Mouse (Mus musculus): ENCODE results near the gene Hsp90ab1. TPM values are rescaled to one million over a fixed set of nuclear protein-coding genes. Genes with fewer than 3 reads are reported as not detected.
A peak's percentile ranks its signal among the peaks of the same experiment; 100 is the strongest.

Gene Hsp90ab1
- polyA plus RNA-seq, 1 experiment = 3,708 TPM

DNA sequence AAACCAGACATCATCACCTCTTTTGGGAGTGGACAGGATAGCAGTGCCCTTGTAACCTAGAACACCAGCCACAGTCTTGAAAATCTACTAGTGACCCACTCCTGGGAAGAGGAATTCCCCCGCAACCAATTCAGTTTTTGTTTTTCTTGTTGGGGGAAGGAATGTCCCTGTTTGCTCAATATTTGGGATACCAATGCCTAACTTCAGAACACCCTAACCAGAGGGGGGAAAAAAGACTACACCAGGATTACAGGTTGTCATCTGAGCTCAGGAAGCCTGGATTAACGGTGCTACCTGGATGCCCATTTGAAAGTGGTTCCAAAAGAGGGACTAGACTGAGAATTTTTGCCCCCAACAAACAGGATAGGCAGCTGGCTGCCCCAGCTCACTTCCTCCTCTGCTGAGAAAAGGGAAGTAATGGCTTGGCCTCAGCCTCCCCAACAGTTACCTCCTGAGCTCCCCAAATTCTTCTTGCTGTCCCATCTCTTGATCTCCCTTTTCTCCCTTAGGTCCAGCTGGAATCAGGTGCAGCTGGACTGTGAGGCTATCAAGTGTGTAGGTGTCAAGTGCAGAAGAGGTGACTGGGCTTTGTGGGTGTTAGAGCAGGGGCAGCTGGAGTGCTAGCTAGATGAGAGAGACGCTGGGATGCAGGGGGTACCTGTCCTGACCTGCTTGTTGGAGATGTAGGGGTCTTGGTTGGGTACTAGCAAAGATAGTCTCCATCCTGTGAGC, 16.4 kb downstream of the Hsp90ab1 start:
- Histone ChIP-seq H3K36me3 (ENCODE audit: control insufficient read depth, insufficient read depth, low read length, poor library complexity, severe bottlenecking) (no peaks in the 10 kb centered on the region), H3K27me3 (ENCODE audit: control insufficient read depth, insufficient read depth, low read length, poor library complexity, severe bottlenecking) (no peaks in the 10 kb centered on the region), H3K27ac (ENCODE audit: insufficient read depth, low read length) (no peak overlapping the region), H3K9ac (ENCODE audit: low read depth, poor library complexity, severe bottlenecking) (no peak overlapping the region), H3K4me3 (ENCODE audit: low read depth, low read length) (peak overlapping the region; percentile 79; the same call in 1 of the 2 replicates), H3K4me1 (ENCODE audit: control insufficient read depth, insufficient read depth, low read length) (no peaks in the 10 kb centered on the region), H3K9me3 (replicated peaks; ENCODE audit: control insufficient read depth, insufficient read depth, low read length, poor library complexity, severe bottlenecking) (no peaks in the 10 kb centered on the region)
- TF ChIP-seq POLR2A (IDR thresholded peaks at IDR 0.05; ENCODE audit: insufficient read depth, low read length) (no peak), EP300 (IDR thresholded peaks at IDR 0.05; ENCODE audit: insufficient read depth, low read depth, low read length) (no peak), CTCF (IDR thresholded peaks at IDR 0.05; ENCODE audit: low read depth, low read length) (no peak)

GRCm38 (mm10) chr17:45556107-45556489, 17.0 kb downstream of the Hsp90ab1 start:
- Histone ChIP-seq H3K9me3 (replicated peaks; ENCODE audit: control insufficient read depth, insufficient read depth, low read length, poor library complexity, severe bottlenecking) (no peaks in the 10 kb centered on the region), H3K4me1 (ENCODE audit: control insufficient read depth, insufficient read depth, low read length) (no peaks in the 10 kb centered on the region), H3K4me3 (ENCODE audit: low read depth, low read length) (peak overlapping the region; percentile 79), H3K27ac (ENCODE audit: insufficient read depth, low read length) (no peak overlapping the region), H3K36me3 (ENCODE audit: control insufficient read depth, insufficient read depth, low read length, poor library complexity, severe bottlenecking) (no peaks in the 10 kb centered on the region), H3K9ac (ENCODE audit: low read depth, poor library complexity, severe bottlenecking) (peak overlapping the region; percentile 78), H3K27me3 (ENCODE audit: control insufficient read depth, insufficient read depth, low read length, poor library complexity, severe bottlenecking) (no peaks in the 10 kb centered on the region)
- TF ChIP-seq EP300 (IDR thresholded peaks at IDR 0.05; ENCODE audit: insufficient read depth, low read depth, low read length) (no peak), CTCF (IDR thresholded peaks at IDR 0.05; ENCODE audit: low read depth, low read length) (no peak), POLR2A (IDR thresholded peaks at IDR 0.05; ENCODE audit: insufficient read depth, low read length) (no peak)

- peak within 1 kb of the TSS; percentile 78 for H3K9ac ChIP-seq (ENCODE audit: low read depth, poor library complexity, severe bottlenecking)
- no peaks in the 10 kb centered on the region for H3K36me3 ChIP-seq (ENCODE audit: control insufficient read depth, insufficient read depth, low read length, poor library complexity, severe bottlenecking)
- no peaks in the 10 kb centered on the region for H3K27me3 ChIP-seq (ENCODE audit: control insufficient read depth, insufficient read depth, low read length, poor library complexity, severe bottlenecking)
- H3K4me3 ChIP-seq (ENCODE audit: low read depth, low read length) = peak within 1 kb of the TSS; percentile 79
- H3K9me3 ChIP-seq (replicated peaks; ENCODE audit: control insufficient read depth, insufficient read depth, low read length, poor library complexity, severe bottlenecking) = no peaks in the 10 kb centered on the region
- no peaks in the 10 kb centered on the region for H3K4me1 ChIP-seq (ENCODE audit: control insufficient read depth, insufficient read depth, low read length)
- no peak for TF ChIP-seq CTCF (IDR thresholded peaks at IDR 0.05; ENCODE audit: low read depth, low read length)
- peak; percentile 45 for TF ChIP-seq POLR2A (IDR thresholded peaks at IDR 0.05; ENCODE audit: insufficient read depth, low read length)
- H3K27ac ChIP-seq (ENCODE audit: insufficient read depth, low read length) = no peak within 1 kb of the TSS
Measured at GRCm38 (mm10) chr17:45555452-45556106, 17.5 kb downstream of the Hsp90ab1 start, which contains the start of gene Nfkbie. TSS of gene Nfkbie (plus strand) at chr17:45555703.

GRCm38 (mm10) chr17:45554420-45554819, 18.7 kb downstream of the Hsp90ab1 start:
- TF ChIP-seq CTCF (IDR thresholded peaks at IDR 0.05; ENCODE audit: low read depth, low read length) (no peak), EP300 (IDR thresholded peaks at IDR 0.05; ENCODE audit: insufficient read depth, low read depth, low read length) (no peak), POLR2A (IDR thresholded peaks at IDR 0.05; ENCODE audit: insufficient read depth, low read length) (no peak)
- H3K4me1 ChIP-seq (ENCODE audit: control insufficient read depth, insufficient read depth, low read length) = no peaks in the 10 kb centered on the region
- no peaks in the 10 kb centered on the region for H3K27me3 ChIP-seq (ENCODE audit: control insufficient read depth, insufficient read depth, low read length, poor library complexity, severe bottlenecking)
- no peak overlapping the region for H3K4me3 ChIP-seq (ENCODE audit: low read depth, low read length)
- no peaks in the 10 kb centered on the region for H3K36me3 ChIP-seq (ENCODE audit: control insufficient read depth, insufficient read depth, low read length, poor library complexity, severe bottlenecking)
- H3K9me3 ChIP-seq (replicated peaks; ENCODE audit: control insufficient read depth, insufficient read depth, low read length, poor library complexity, severe bottlenecking) = no peaks in the 10 kb centered on the region
- H3K27ac ChIP-seq (ENCODE audit: insufficient read depth, low read length) = no peak overlapping the region
- no peak overlapping the region for H3K9ac ChIP-seq (ENCODE audit: low read depth, poor library complexity, severe bottlenecking)

- no peaks in the 10 kb centered on the region for H3K27me3 ChIP-seq (ENCODE audit: control insufficient read depth, insufficient read depth, low read length, poor library complexity, severe bottlenecking)
Measured at GRCm38 (mm10) chr17:45553065-45553464, 20.0 kb downstream of the Hsp90ab1 start.

More at GRCm38 (mm10) chr17:45553065-45553464, 20.0 kb downstream of the Hsp90ab1 start:
- no peak overlapping the region for H3K9ac ChIP-seq (ENCODE audit: low read depth, poor library complexity, severe bottlenecking)
- TF ChIP-seq EP300 (IDR thresholded peaks at IDR 0.05; ENCODE audit: insufficient read depth, low read depth, low read length) = no peak
- TF ChIP-seq CTCF (IDR thresholded peaks at IDR 0.05; ENCODE audit: low read depth, low read length) = no peak
- TF ChIP-seq POLR2A (IDR thresholded peaks at IDR 0.05; ENCODE audit: insufficient read depth, low read length) = no peak
- no peak overlapping the region for H3K4me3 ChIP-seq (ENCODE audit: low read depth, low read length)
- H3K36me3 ChIP-seq (ENCODE audit: control insufficient read depth, insufficient read depth, low read length, poor library complexity, severe bottlenecking) = no peaks in the 10 kb centered on the region
- no peak overlapping the region for H3K27ac ChIP-seq (ENCODE audit: insufficient read depth, low read length)
- H3K4me1 ChIP-seq (ENCODE audit: control insufficient read depth, insufficient read depth, low read length) = no peaks in the 10 kb centered on the region
- no peaks in the 10 kb centered on the region for H3K9me3 ChIP-seq (replicated peaks; ENCODE audit: control insufficient read depth, insufficient read depth, low read length, poor library complexity, severe bottlenecking)
